Mouse (Mus musculus): ENCODE measurements at regions not wholly inside any gene's neighbourhood (a gene's known extent, or its start where the extent isn't known, plus 50 kb on each side); places are given as distances from the start of the nearest gene placed in this dataset.

GRCm38 (mm10) chr9:120628794-120629560 is 57.7 kb downstream of the Rpl14 start:
- DNase-seq = no peak
- 67% methylated on average over 12 of the region's 12 CpGs for WGBS
- H3K4me1 ChIP-seq (ENCODE audit: control insufficient read depth, insufficient read depth, low read length) = no peaks in the 10 kb centered on the region
- TF ChIP-seq POLR2A (IDR thresholded peaks at IDR 0.05; ENCODE audit: borderline replicate concordance, extremely low read depth, low read depth, low read length) (no peak), CTCF (IDR thresholded peaks at IDR 0.05; ENCODE audit: insufficient read depth, low read length) (no peak)
- H3K4me3 ChIP-seq (replicated peaks; ENCODE audit: extremely low read depth, low read depth, low read length) = no peak overlapping the region

DNA sequence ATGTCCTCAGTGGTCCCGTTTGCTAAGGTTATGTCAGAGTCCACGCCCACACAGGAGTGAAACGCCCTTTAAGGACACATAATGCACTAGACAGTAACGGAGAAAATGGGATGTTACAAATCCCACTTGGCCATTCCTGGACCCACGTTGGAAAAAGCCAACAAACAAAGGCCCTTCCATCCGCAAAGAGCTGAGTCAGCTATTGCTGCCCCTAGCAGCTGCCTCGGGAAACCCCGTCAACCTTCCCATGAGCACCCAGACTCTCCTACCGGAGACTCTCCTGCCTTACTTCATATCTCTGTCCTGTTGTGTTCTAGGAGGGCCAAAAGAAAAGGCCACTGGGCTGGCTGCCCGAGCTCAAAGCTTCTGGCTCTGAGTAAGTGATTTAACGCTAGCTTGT is 58.4 kb downstream of the Rpl14 start:
- Histone ChIP-seq H3K4me3 (replicated peaks; ENCODE audit: extremely low read depth, low read depth, low read length) (no peak overlapping the region), H3K4me1 (ENCODE audit: control insufficient read depth, insufficient read depth, low read length) (no peaks in the 10 kb centered on the region)
- TF ChIP-seq POLR2A (IDR thresholded peaks at IDR 0.05; ENCODE audit: borderline replicate concordance, extremely low read depth, low read depth, low read length) = no peak
- DNase-seq = no peak
- 76% methylated on average over 11 of the region's 11 CpGs for WGBS

DNA sequence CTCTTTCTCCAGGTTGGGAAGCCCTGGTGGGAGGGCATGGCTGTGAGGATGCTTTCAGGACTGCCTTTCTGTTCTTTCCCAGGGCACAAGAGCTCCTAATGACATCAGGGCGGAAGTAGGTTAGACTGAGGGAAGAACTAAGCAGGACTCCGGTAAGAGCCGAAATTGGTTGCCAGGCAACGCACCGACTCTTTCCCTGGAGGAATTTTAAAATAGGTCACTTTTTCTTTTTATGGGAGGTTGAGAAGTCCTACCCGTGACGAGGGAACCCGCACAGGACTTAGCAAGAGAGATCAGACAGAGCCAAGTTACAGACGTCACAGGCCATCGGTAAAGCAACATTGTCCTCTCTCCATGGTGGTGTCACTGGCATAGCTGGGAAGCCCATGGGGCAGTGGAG is 61.6 kb downstream of the Rpl14 start:
- H3K4me1 ChIP-seq (ENCODE audit: control insufficient read depth, insufficient read depth, low read length) = no peaks in the 10 kb centered on the region
- WGBS = 78% methylated on average over 10 of the region's 10 CpGs
- TF ChIP-seq CTCF (IDR thresholded peaks at IDR 0.05; ENCODE audit: insufficient read depth, low read length) = no peak
- TF ChIP-seq POLR2A (IDR thresholded peaks at IDR 0.05; ENCODE audit: borderline replicate concordance, extremely low read depth, low read depth, low read length) = no peak
- H3K4me3 ChIP-seq (replicated peaks; ENCODE audit: extremely low read depth, low read depth, low read length) = no peak overlapping the region
- no peak for DNase-seq

DNA sequence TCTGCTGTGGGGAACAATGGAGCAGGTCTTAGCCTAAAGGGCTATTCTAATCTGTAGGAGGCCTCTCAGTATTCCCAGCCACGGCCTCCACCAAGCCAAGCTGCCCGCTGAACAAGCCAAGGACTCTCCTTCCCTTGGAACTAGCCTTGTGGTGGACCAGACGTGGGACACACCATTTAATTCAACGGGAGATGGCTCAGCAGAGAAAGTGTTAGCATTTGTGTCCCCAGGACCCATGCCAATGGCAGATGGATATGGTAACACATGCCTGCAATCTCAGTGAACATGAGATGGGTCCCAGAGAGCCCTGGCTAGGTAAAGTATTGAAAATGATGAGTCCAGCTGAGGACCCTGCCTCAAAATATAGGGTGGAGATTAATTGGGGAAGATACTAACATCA is 71.4 kb downstream of the Rpl14 start:
- 85% methylated on average over 4 of the region's 4 CpGs for WGBS

GRCm38 (mm10) chr9:120643371-120643770 is 72.1 kb downstream of the Rpl14 start:
- no peak for DNase-seq
- Histone ChIP-seq H3K4me1 (ENCODE audit: control insufficient read depth, insufficient read depth, low read length) (no peaks in the 10 kb centered on the region), H3K4me3 (replicated peaks; ENCODE audit: extremely low read depth, low read depth, low read length) (no peak overlapping the region)
- WGBS = 80% methylated on average over 3 of the region's 3 CpGs
- TF ChIP-seq CTCF (IDR thresholded peaks at IDR 0.05; ENCODE audit: insufficient read depth, low read length) (no peak), POLR2A (IDR thresholded peaks at IDR 0.05; ENCODE audit: borderline replicate concordance, extremely low read depth, low read depth, low read length) (no peak)

More for the DNA sequence above, 71.4 kb downstream of the Rpl14 start:
- no peak overlapping the region for H3K4me3 ChIP-seq (replicated peaks; ENCODE audit: extremely low read depth, low read depth, low read length)
- TF ChIP-seq CTCF (IDR thresholded peaks at IDR 0.05; ENCODE audit: insufficient read depth, low read length) (no peak), POLR2A (IDR thresholded peaks at IDR 0.05; ENCODE audit: borderline replicate concordance, extremely low read depth, low read depth, low read length) (no peak)
- DNase-seq = no peak
- no peaks in the 10 kb centered on the region for H3K4me1 ChIP-seq (ENCODE audit: control insufficient read depth, insufficient read depth, low read length)

GRCm38 (mm10) chr9:120645776-120646175 is 74.5 kb downstream of the Rpl14 start:
- no peak for DNase-seq
- H3K4me3 ChIP-seq (replicated peaks; ENCODE audit: extremely low read depth, low read depth, low read length) = no peak overlapping the region
- 95% methylated on average over 10 of the region's 10 CpGs for WGBS
- TF ChIP-seq POLR2A (IDR thresholded peaks at IDR 0.05; ENCODE audit: borderline replicate concordance, extremely low read depth, low read depth, low read length) (no peak), CTCF (IDR thresholded peaks at IDR 0.05; ENCODE audit: insufficient read depth, low read length) (no peak)
- H3K4me1 ChIP-seq (ENCODE audit: control insufficient read depth, insufficient read depth, low read length) = no peaks in the 10 kb centered on the region

DNA sequence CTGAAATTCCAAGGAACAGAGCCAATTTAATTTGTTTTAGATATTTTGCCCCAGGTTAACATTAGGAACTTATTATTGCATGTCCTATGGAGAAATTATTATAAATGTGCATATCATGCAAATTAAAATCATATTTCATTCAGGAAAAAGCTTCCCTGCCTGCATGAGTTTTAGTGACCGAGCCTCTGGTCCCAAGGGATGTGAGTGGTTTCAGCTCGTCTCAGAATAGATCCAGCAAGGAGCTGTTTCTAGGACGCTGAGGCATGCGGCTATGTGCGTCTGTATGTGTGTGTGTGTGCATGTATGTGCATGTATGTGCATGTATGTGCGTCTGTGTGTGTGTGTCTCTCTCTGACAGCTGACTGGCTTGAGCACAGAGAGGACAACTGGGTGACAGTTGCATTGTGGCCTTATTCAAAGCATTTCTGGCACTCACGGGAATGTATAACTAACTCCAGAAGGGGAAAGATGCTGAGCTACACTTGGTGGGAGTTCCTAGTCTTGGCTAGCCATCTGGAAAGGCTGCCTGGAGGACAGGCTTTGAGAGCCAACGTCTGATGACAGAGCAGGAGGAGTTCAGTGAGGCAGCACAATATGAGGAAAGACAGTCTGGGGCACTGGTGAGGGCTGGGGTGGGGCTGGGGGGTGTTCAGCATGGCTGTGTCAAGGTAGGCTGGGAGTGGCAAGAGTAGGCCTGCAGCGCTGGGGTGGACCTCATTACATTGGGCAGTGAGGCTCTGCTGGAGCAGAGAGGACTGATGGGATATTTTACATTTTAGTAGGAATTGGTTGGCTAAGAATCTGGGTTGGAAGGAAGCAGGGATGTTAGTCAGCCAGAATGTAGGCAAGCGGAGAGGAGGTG is 75.8 kb downstream of the Rpl14 start:
- 76% methylated on average over 10 of the region's 10 CpGs for WGBS
- H3K4me1 ChIP-seq (ENCODE audit: control insufficient read depth, insufficient read depth, low read length) = no peaks in the 10 kb centered on the region
- DNase-seq = no peak
- H3K4me3 ChIP-seq (replicated peaks; ENCODE audit: extremely low read depth, low read depth, low read length) = no peak overlapping the region
- TF ChIP-seq POLR2A (IDR thresholded peaks at IDR 0.05; ENCODE audit: borderline replicate concordance, extremely low read depth, low read depth, low read length) (no peak), CTCF (IDR thresholded peaks at IDR 0.05; ENCODE audit: insufficient read depth, low read length) (no peak)

DNA sequence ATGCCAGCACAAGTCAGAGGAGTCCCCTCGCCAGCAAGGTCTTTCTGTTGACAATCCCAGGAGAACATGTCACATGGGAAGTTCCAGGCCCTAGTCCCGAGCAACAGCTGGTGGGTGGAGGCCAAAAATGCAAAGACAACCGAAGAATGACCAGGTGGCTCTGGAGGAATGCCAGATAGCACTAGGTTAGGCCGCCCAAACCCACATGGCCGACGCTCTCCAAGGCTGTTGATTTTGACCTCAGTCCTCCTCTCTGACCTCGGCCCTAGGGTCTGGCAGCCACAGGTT is 76.4 kb downstream of the Rpl14 start:
- Histone ChIP-seq H3K4me3 (replicated peaks; ENCODE audit: extremely low read depth, low read depth, low read length) (no peak overlapping the region), H3K4me1 (ENCODE audit: control insufficient read depth, insufficient read depth, low read length) (no peaks in the 10 kb centered on the region)
- WGBS = 72% methylated on average over 7 of the region's 7 CpGs
- TF ChIP-seq POLR2A (IDR thresholded peaks at IDR 0.05; ENCODE audit: borderline replicate concordance, extremely low read depth, low read depth, low read length) (no peak), CTCF (IDR thresholded peaks at IDR 0.05; ENCODE audit: insufficient read depth, low read length) (no peak)
- DNase-seq = no peak

- TF ChIP-seq POLR2A (IDR thresholded peaks at IDR 0.05; ENCODE audit: borderline replicate concordance, extremely low read depth, low read depth, low read length) (no peak), CTCF (IDR thresholded peaks at IDR 0.05; ENCODE audit: insufficient read depth, low read length) (no peak)
- Histone ChIP-seq H3K4me1 (ENCODE audit: control insufficient read depth, insufficient read depth, low read length) (no peaks in the 10 kb centered on the region; the same call in 1 of the 2 replicates), H3K4me3 (replicated peaks; ENCODE audit: extremely low read depth, low read depth, low read length) (no peak overlapping the region)
- 75% methylated on average over 14 of the region's 14 CpGs for whole genome bisulfite sequencing
- DNase-seq = no peak
These were observed 81.5 kb downstream of the Rpl14 start for GRCm38 (mm10) chr9:120652733-120653132.

GRCm38 (mm10) chr9:120653170-120653569 is 81.9 kb downstream of the Rpl14 start:
- no peak for DNase-seq
- TF ChIP-seq POLR2A (IDR thresholded peaks at IDR 0.05; ENCODE audit: borderline replicate concordance, extremely low read depth, low read depth, low read length) = no peak
- TF ChIP-seq CTCF (IDR thresholded peaks at IDR 0.05; ENCODE audit: insufficient read depth, low read length) = no peak
- H3K4me1 ChIP-seq (ENCODE audit: control insufficient read depth, insufficient read depth, low read length) = no peaks in the 10 kb centered on the region; the same call in 1 of the 2 replicates
- 70% methylated on average over 5 of the region's 5 CpGs for WGBS
- no peak overlapping the region for H3K4me3 ChIP-seq (replicated peaks; ENCODE audit: extremely low read depth, low read depth, low read length)
